Mouse (Mus musculus) kidney, embryonic 15.5 days (tissue): ENCODE measurements around the gene Dnmt1. TPM values are rescaled to one million over a fixed set of nuclear protein-coding genes. Genes with fewer than 3 reads are reported as not detected.
"Not testable (repeated sequence)": the region's sequence is repeated elsewhere in the genome, so short reads cannot be mapped to it uniquely, and the experiment has no call there.

Source experiments
- ATAC-seq: fragments of 200-750 bp; cut with Nextera tagmentation; replicated peaks from 2 replicates; pipeline ENCODE4 v1.8.0; 2017; ENCODE audit warnings: moderate TSS enrichment; ENCODE audit not compliant: low FRiP score
- H3K27ac ChIP-seq: fragments of 300-500 bp; sonication (generic); 2 replicates; pipeline ENCODE4 v1.5.1; 2015; ENCODE audit warnings: mild to moderate bottlenecking, inconsistent platforms
- H3K27me3 ChIP-seq: fragments of 300-500 bp; sonication (generic); 2 replicates; pipeline ENCODE4 v1.6.1; 2015; ENCODE audit warnings: inconsistent platforms
- H3K36me3 ChIP-seq: fragments of 300-500 bp; sonication (generic); 2 replicates; pipeline ENCODE4 v1.6.1; 2015; ENCODE audit warnings: inconsistent platforms
- H3K4me1 ChIP-seq: fragments of 300-500 bp; sonication (generic); 2 replicates; pipeline ENCODE4 v1.6.1; 2015; ENCODE audit warnings: inconsistent platforms
- H3K4me2 ChIP-seq: fragments of 300-500 bp; sonication (generic); 2 replicates; pipeline ENCODE4 v1.6.1; 2015; ENCODE audit warnings: moderate library complexity, mild to moderate bottlenecking, inconsistent platforms
- H3K4me3 ChIP-seq: fragments of 300-500 bp; sonication (generic); replicated peaks from 2 replicates; pipeline ENCODE4 v1.5.1; 2015; ENCODE audit warnings: mild to moderate bottlenecking, inconsistent platforms
- H3K9ac ChIP-seq: fragments of 300-500 bp; sonication (generic); 2 replicates; pipeline ENCODE4 v1.6.1; 2015; ENCODE audit warnings: mild to moderate bottlenecking, inconsistent platforms
- H3K9me3 ChIP-seq: fragments of 300-500 bp; sonication (generic); replicated peaks from 2 replicates; pipeline ENCODE4 v1.6.1; 2016; ENCODE audit warnings: inconsistent platforms
- WGBS: fragments of 180-500 bp; shearing (Covaris S2); methylation state at CpG from one replicate; pipeline ENCODE4 v1.1.7; 2015; ENCODE audit warnings: mixed read lengths; 5-methylcytosine and 5-hydroxymethylcytosine counted together
- polyA plus RNA-seq: library from polyadenylated mRNA; unstranded; fragments of >200 nt; fragmentation: Nextera tagmentation; extraction: Ambion mirVana; gene quantifications from 2 replicates; pipeline ENCODE4 v1.2.1, GENCODE M21; 2015

Dnmt1 gene
- 96.9 and 108 TPM in 2 replicates for polyA plus RNA-seq

- no peak within 1 kb of the TSS for H3K4me2 ChIP-seq
- H3K9ac ChIP-seq, result no peak within 1 kb of the TSS
- H3K4me1 ChIP-seq, result no peaks in the 10 kb centered on the region
- WGBS, result 90% methylated on average over 2 of the region's 2 CpGs
- no peaks in the 10 kb centered on the region for H3K9me3 ChIP-seq
- no peaks in the 10 kb centered on the region for H3K27me3 ChIP-seq
- H3K36me3 ChIP-seq, result no peaks in the 10 kb centered on the region
- no peak within 1 kb of the TSS for H3K4me3 ChIP-seq
- H3K27ac ChIP-seq, result no peak within 1 kb of the TSS
- ATAC-seq, result no peak
Measured at GRCm38 (mm10) chr9:20959430-20959938, at the start of gene Dnmt1. Dnmt1 (minus strand) TSS chr9:20959888.

- H3K4me2 ChIP-seq, result no peak overlapping the region
- H3K9me3 ChIP-seq, result no peaks in the 10 kb centered on the region
- H3K27ac ChIP-seq, result no peak overlapping the region
- no peaks in the 10 kb centered on the region for H3K27me3 ChIP-seq
- peaks cover 48% of the 10 kb centered on the region for H3K36me3 ChIP-seq
- H3K9ac ChIP-seq, result no peak overlapping the region
- WGBS, result 85% methylated on average over 7 of the region's 7 CpGs
- no peak for ATAC-seq
- peaks cover 16% of the 10 kb centered on the region for H3K4me1 ChIP-seq
- H3K4me3 ChIP-seq, result no peak overlapping the region
Measured at GRCm38 (mm10) chr9:21008007-21008406, 48.3 kb upstream of the Dnmt1 start.

GRCm38 (mm10) chr9:21007313-21007952, 47.7 kb upstream of the Dnmt1 start:
- H3K27ac ChIP-seq, result no peak overlapping the region
- H3K4me2 ChIP-seq, result no peak overlapping the region
- peaks cover 48% of the 10 kb centered on the region for H3K36me3 ChIP-seq
- WGBS, result 91% methylated on average over 10 of the region's 10 CpGs
- no peak overlapping the region for H3K9ac ChIP-seq
- H3K9me3 ChIP-seq, result no peaks in the 10 kb centered on the region
- no peaks in the 10 kb centered on the region for H3K27me3 ChIP-seq
- ATAC-seq, result no peak
- no peak overlapping the region for H3K4me3 ChIP-seq
- H3K4me1 ChIP-seq, result peaks cover 16% of the 10 kb centered on the region

- under 1% methylated on average over 72 of the region's 72 CpGs for WGBS
- Histone ChIP-seq H3K36me3 (peaks cover 33% of the 10 kb centered on the region), H3K4me3 (peak within 1 kb of the TSS; percentile 68), H3K4me2 (peak within 1 kb of the TSS; percentile 88), H3K27me3 (no peaks in the 10 kb centered on the region), H3K27ac (peak within 1 kb of the TSS; percentile 78), H3K9ac (peak within 1 kb of the TSS; percentile 71), H3K4me1 (peaks cover 7% of the 10 kb centered on the region), H3K9me3 (no peaks in the 10 kb centered on the region)
- peak; percentile 88 for ATAC-seq
Measured at GRCm38 (mm10) chr9:21002627-21003551, 43.2 kb upstream of the Dnmt1 start, which contains the start of gene Mrpl4. Mrpl4 (plus strand) TSS chr9:21002738.

GRCm38 (mm10) chr9:21002270-21002626, 42.6 kb upstream of the Dnmt1 start:
- peaks cover 26% of the 10 kb centered on the region for H3K36me3 ChIP-seq
- peak overlapping the region; percentile 71 for H3K9ac ChIP-seq
- ATAC-seq, result peak; percentile 40
- peak overlapping the region; percentile 68 for H3K4me3 ChIP-seq
- H3K9me3 ChIP-seq, result no peaks in the 10 kb centered on the region
- H3K4me1 ChIP-seq, result peaks cover 7% of the 10 kb centered on the region
- H3K27ac ChIP-seq, result peak overlapping the region; percentile 78
- no peaks in the 10 kb centered on the region for H3K27me3 ChIP-seq
- WGBS, result 9% methylated on average over 7 of the region's 7 CpGs
- H3K4me2 ChIP-seq, result peak overlapping the region; percentile 88

- H3K4me3 ChIP-seq, result peak overlapping the region; percentile 68
- WGBS, result 49% methylated on average over 6 of the region's 6 CpGs
Measured at GRCm38 (mm10) chr9:21001651-21002200, 42.0 kb upstream of the Dnmt1 start.

GRCm38 (mm10) chr9:21000811-21001210, 41.1 kb upstream of the Dnmt1 start:
- Histone ChIP-seq H3K27me3 (no peaks in the 10 kb centered on the region), H3K9ac (no peak overlapping the region), H3K4me2 (no peak overlapping the region), H3K9me3 (no peaks in the 10 kb centered on the region), H3K4me3 (no peak overlapping the region), H3K4me1 (peaks cover 7% of the 10 kb centered on the region), H3K27ac (no peak overlapping the region), H3K36me3 (peaks cover 12% of the 10 kb centered on the region)
- no peak for ATAC-seq

More at GRCm38 (mm10) chr9:21001651-21002200, 42.0 kb upstream of the Dnmt1 start:
- peaks cover 7% of the 10 kb centered on the region for H3K4me1 ChIP-seq
- H3K9ac ChIP-seq, result no peak overlapping the region
- H3K27ac ChIP-seq, result no peak overlapping the region
- no peaks in the 10 kb centered on the region for H3K9me3 ChIP-seq
- ATAC-seq, result no peak
- H3K4me2 ChIP-seq, result peak overlapping the region; percentile 88; the same call in 1 of the 2 replicates
- no peaks in the 10 kb centered on the region for H3K27me3 ChIP-seq
- peaks cover 21% of the 10 kb centered on the region for H3K36me3 ChIP-seq

- not testable (repeated sequence) for H3K27me3 ChIP-seq, H3K4me1 ChIP-seq, H3K9me3 ChIP-seq, H3K36me3 ChIP-seq, H3K9ac ChIP-seq, H3K4me3 ChIP-seq, H3K27ac ChIP-seq, H3K4me2 ChIP-seq, ATAC-seq
- WGBS, result 77% methylated on average over 1 of the region's 1 CpGs
Measured at GRCm38 (mm10) chr9:20998337-20998736, 38.6 kb upstream of the Dnmt1 start.

GRCm38 (mm10) chr9:20997065-20997464, 37.4 kb upstream of the Dnmt1 start:
- no peak overlapping the region for H3K4me2 ChIP-seq
- 90% methylated on average over 8 of the region's 8 CpGs for WGBS
- no peaks in the 10 kb centered on the region for H3K9me3 ChIP-seq
- H3K27me3 ChIP-seq, result no peaks in the 10 kb centered on the region
- peaks cover 7% of the 10 kb centered on the region for H3K4me1 ChIP-seq
- no peak overlapping the region for H3K9ac ChIP-seq
- no peak for ATAC-seq
- H3K36me3 ChIP-seq, result no peaks in the 10 kb centered on the region
- no peak overlapping the region for H3K4me3 ChIP-seq
- H3K27ac ChIP-seq, result no peak overlapping the region

- Histone ChIP-seq H3K9ac (no peak overlapping the region), H3K27ac (no peak overlapping the region), H3K27me3 (no peaks in the 10 kb centered on the region), H3K4me3 (no peak overlapping the region), H3K4me2 (no peak overlapping the region), H3K4me1 (peaks cover 15% of the 10 kb centered on the region), H3K9me3 (no peaks in the 10 kb centered on the region), H3K36me3 (no peaks in the 10 kb centered on the region)
- ATAC-seq, result no peak
- 77% methylated on average over 3 of the region's 3 CpGs for WGBS
Measured at GRCm38 (mm10) chr9:20995069-20995468, 35.4 kb upstream of the Dnmt1 start.

- Histone ChIP-seq H3K36me3 (no peaks in the 10 kb centered on the region), H3K27ac (no peak overlapping the region; the same call in 1 of the 2 replicates), H3K27me3 (no peaks in the 10 kb centered on the region), H3K4me2 (no peak overlapping the region), H3K4me1 (peaks cover 15% of the 10 kb centered on the region), H3K9me3 (no peaks in the 10 kb centered on the region), H3K4me3 (no peak overlapping the region), H3K9ac (no peak overlapping the region)
- ATAC-seq, result peak; percentile 58
- WGBS, result 46% methylated on average over 5 of the region's 5 CpGs
Measured at GRCm38 (mm10) chr9:20993165-20993898, 33.6 kb upstream of the Dnmt1 start.
